Mouse (Mus musculus) limb, embryonic 15.5 days (tissue): Measurements from ENCODE around the gene A830031A19Rik. TPM values are rescaled to one million over a fixed set of nuclear protein-coding genes. Genes with fewer than 3 reads are reported as not detected.

ENCODE experiments used
- ATAC-seq: fragments of 200-750 bp; cut with Nextera tagmentation; 2 replicates; pipeline ENCODE4 v1.8.0; 2017; ENCODE audit warnings: low read depth, moderate TSS enrichment; ENCODE audit not compliant: insufficient number of reproducible peaks, low FRiP score, low TSS enrichment
- H3K27ac ChIP-seq: fragments of 300-500 bp; sonication (generic); 2 replicates; pipeline ENCODE4 v1.5.1; 2015; ENCODE audit warnings: moderate library complexity, mild to moderate bottlenecking, inconsistent platforms
- H3K27me3 ChIP-seq: fragments of 300-500 bp; sonication (generic); 2 replicates; pipeline ENCODE4 v1.6.1; 2015; ENCODE audit warnings: inconsistent platforms
- H3K36me3 ChIP-seq: fragments of 300-500 bp; sonication (generic); 2 replicates; pipeline ENCODE4 v1.6.1; 2015; ENCODE audit warnings: inconsistent platforms
- H3K4me1 ChIP-seq: fragments of 300-500 bp; sonication (generic); 2 replicates; pipeline ENCODE4 v1.6.1; 2015; ENCODE audit warnings: inconsistent platforms
- H3K4me2 ChIP-seq: fragments of 300-500 bp; sonication (generic); 2 replicates; pipeline ENCODE4 v1.6.1; 2015; ENCODE audit warnings: mild to moderate bottlenecking, inconsistent platforms
- H3K4me3 ChIP-seq: fragments of 300-500 bp; sonication (generic); 2 replicates; pipeline ENCODE4 v1.5.1; 2015; ENCODE audit warnings: mild to moderate bottlenecking, inconsistent platforms
- H3K9ac ChIP-seq: fragments of 300-500 bp; sonication (generic); 2 replicates; pipeline ENCODE4 v1.6.1; 2015; ENCODE audit warnings: inconsistent platforms
- H3K9me3 ChIP-seq: fragments of 300-500 bp; sonication (generic); 2 replicates; pipeline ENCODE4 v1.6.1; 2016; ENCODE audit warnings: inconsistent platforms
- WGBS: fragments of 180-500 bp; shearing (Covaris S2); methylation state at CpG from one replicate; pipeline ENCODE4 v1.1.7; 2015; 5-methylcytosine and 5-hydroxymethylcytosine counted together
- polyA plus RNA-seq: library from polyadenylated mRNA; unstranded; fragments of >200 nt; fragmentation: Nextera tagmentation; extraction: Ambion mirVana; gene quantifications from 2 replicates; pipeline ENCODE4 v1.2.1, GENCODE M21; 2015

Gene A830031A19Rik
- polyA plus RNA-seq, 1 experiment from 2014 or later, result 0.20 TPM

GRCm38 (mm10) chr11:24094086-24094487 lies 19.2 kb upstream of the A830031A19Rik start:
- no peaks in the 10 kb centered on the region for H3K27me3 ChIP-seq
- no peak overlapping the region for H3K4me2 ChIP-seq
- H3K4me3 ChIP-seq, result no peak overlapping the region
- no peak overlapping the region for H3K9ac ChIP-seq
- WGBS, result 48% methylated on average over 5 of the region's 5 CpGs
- peak overlapping the region; percentile 51; the same call in 1 of the 2 replicates for H3K27ac ChIP-seq
- no peak for ATAC-seq
- no peaks in the 10 kb centered on the region for H3K9me3 ChIP-seq
- no peaks in the 10 kb centered on the region; the same call in 1 of the 2 replicates for H3K36me3 ChIP-seq
- H3K4me1 ChIP-seq, result peaks cover 62% of the 10 kb centered on the region

- Histone ChIP-seq H3K27me3 (no peaks in the 10 kb centered on the region), H3K27ac (peak overlapping the region; percentile 57), H3K36me3 (peaks cover 5% of the 10 kb centered on the region), H3K4me3 (no peak overlapping the region), H3K4me2 (no peak overlapping the region), H3K9ac (no peak overlapping the region), H3K9me3 (no peaks in the 10 kb centered on the region), H3K4me1 (peaks cover 49% of the 10 kb centered on the region)
- ATAC-seq, result no peak
- WGBS, result 37% methylated on average over 3 of the region's 3 CpGs
These were observed 17.8 kb upstream of the A830031A19Rik start for GRCm38 (mm10) chr11:24092618-24093017.

- no peak overlapping the region for H3K9ac ChIP-seq
- no peaks in the 10 kb centered on the region for H3K27me3 ChIP-seq
- H3K36me3 ChIP-seq, result peaks cover 13% of the 10 kb centered on the region
- ATAC-seq, result no peak
- H3K4me3 ChIP-seq, result no peak overlapping the region
- no peaks in the 10 kb centered on the region for H3K9me3 ChIP-seq
- peaks cover 41% of the 10 kb centered on the region for H3K4me1 ChIP-seq
- peak overlapping the region; percentile 57; the same call in 1 of the 2 replicates for H3K27ac ChIP-seq
- H3K4me2 ChIP-seq, result peak overlapping the region; percentile 36
- 28% methylated on average over 15 of the region's 15 CpGs for WGBS
These were observed 16.7 kb upstream of the A830031A19Rik start for GRCm38 (mm10) chr11:24091393-24092080.

GRCm38 (mm10) chr11:24090443-24090842 lies 15.6 kb upstream of the A830031A19Rik start:
- Histone ChIP-seq H3K9ac (no peak overlapping the region), H3K36me3 (peaks cover 24% of the 10 kb centered on the region), H3K27me3 (no peaks in the 10 kb centered on the region), H3K4me2 (no peak overlapping the region), H3K27ac (no peak overlapping the region), H3K4me1 (peaks cover 47% of the 10 kb centered on the region), H3K4me3 (no peak overlapping the region), H3K9me3 (no peaks in the 10 kb centered on the region)
- no peak for ATAC-seq
- 46% methylated on average over 4 of the region's 4 CpGs for WGBS

GRCm38 (mm10) chr11:24087069-24087468 lies 12.2 kb upstream of the A830031A19Rik start:
- no peak overlapping the region for H3K4me2 ChIP-seq
- ATAC-seq, result no peak
- H3K9me3 ChIP-seq, result no peaks in the 10 kb centered on the region
- no peaks in the 10 kb centered on the region for H3K27me3 ChIP-seq
- no peak overlapping the region for H3K4me3 ChIP-seq
- 54% methylated on average over 4 of the region's 4 CpGs for WGBS
- H3K4me1 ChIP-seq, result peaks cover 37% of the 10 kb centered on the region
- peak overlapping the region; percentile 6; the same call in 1 of the 2 replicates for H3K27ac ChIP-seq
- H3K9ac ChIP-seq, result no peak overlapping the region
- peaks cover 27% of the 10 kb centered on the region for H3K36me3 ChIP-seq

- Histone ChIP-seq H3K36me3 (peaks cover 27% of the 10 kb centered on the region), H3K27ac (peak overlapping the region; percentile 6; the same call in 1 of the 2 replicates), H3K4me2 (no peak overlapping the region), H3K4me1 (peaks cover 30% of the 10 kb centered on the region), H3K9ac (no peak overlapping the region), H3K27me3 (no peaks in the 10 kb centered on the region), H3K4me3 (no peak overlapping the region), H3K9me3 (no peaks in the 10 kb centered on the region)
- ATAC-seq, result no peak
- WGBS, result 30% methylated on average over 6 of the region's 6 CpGs
These were observed 11.1 kb upstream of the A830031A19Rik start for GRCm38 (mm10) chr11:24085986-24086385.

GRCm38 (mm10) chr11:24084590-24084989 lies 9.7 kb upstream of the A830031A19Rik start:
- Histone ChIP-seq H3K9ac (no peak overlapping the region), H3K36me3 (peaks cover 27% of the 10 kb centered on the region), H3K9me3 (no peaks in the 10 kb centered on the region), H3K4me3 (no peak overlapping the region), H3K4me1 (peaks cover 29% of the 10 kb centered on the region), H3K4me2 (no peak overlapping the region), H3K27me3 (no peaks in the 10 kb centered on the region), H3K27ac (no peak overlapping the region)
- WGBS, result 53% methylated on average over 4 of the region's 4 CpGs
- ATAC-seq, result no peak

- H3K4me3 ChIP-seq, result no peak overlapping the region
- H3K9ac ChIP-seq, result no peak overlapping the region
These were observed 9.2 kb upstream of the A830031A19Rik start for GRCm38 (mm10) chr11:24084077-24084476.

GRCm38 (mm10) chr11:24083423-24083822 lies 8.6 kb upstream of the A830031A19Rik start:
- Histone ChIP-seq H3K4me2 (peak overlapping the region; percentile 36), H3K9me3 (no peaks in the 10 kb centered on the region), H3K27me3 (no peaks in the 10 kb centered on the region), H3K9ac (no peak overlapping the region), H3K4me1 (peaks cover 29% of the 10 kb centered on the region), H3K4me3 (peak overlapping the region; percentile 8), H3K27ac (peak overlapping the region; percentile 27; the same call in 1 of the 2 replicates), H3K36me3 (peaks cover 27% of the 10 kb centered on the region)
- ATAC-seq, result no peak
- 44% methylated on average over 7 of the region's 7 CpGs for WGBS

More at GRCm38 (mm10) chr11:24084077-24084476, 9.2 kb upstream of the A830031A19Rik start:
- 29% methylated on average over 3 of the region's 3 CpGs for WGBS
- no peak for ATAC-seq
- no peak overlapping the region for H3K4me2 ChIP-seq
- peaks cover 27% of the 10 kb centered on the region for H3K36me3 ChIP-seq
- H3K9me3 ChIP-seq, result no peaks in the 10 kb centered on the region
- no peak overlapping the region for H3K27ac ChIP-seq
- H3K4me1 ChIP-seq, result peaks cover 29% of the 10 kb centered on the region
- H3K27me3 ChIP-seq, result no peaks in the 10 kb centered on the region

- no peak overlapping the region for H3K9ac ChIP-seq
- H3K27ac ChIP-seq, result 0 out of 2 replicates have a peak overlapping the region, but pooled peaks have one; percentile 27
- no peak for ATAC-seq
- peaks cover 29% of the 10 kb centered on the region for H3K4me1 ChIP-seq
- WGBS, result 23% methylated on average over 1 of the region's 1 CpGs
- peak overlapping the region; percentile 8 for H3K4me3 ChIP-seq
- H3K4me2 ChIP-seq, result peak overlapping the region; percentile 36
- no peaks in the 10 kb centered on the region for H3K27me3 ChIP-seq
- peaks cover 27% of the 10 kb centered on the region for H3K36me3 ChIP-seq
- no peaks in the 10 kb centered on the region for H3K9me3 ChIP-seq
These were observed 8.2 kb upstream of the A830031A19Rik start for GRCm38 (mm10) chr11:24083076-24083405.

GRCm38 (mm10) chr11:24082385-24083075 lies 7.7 kb upstream of the A830031A19Rik start:
- peak overlapping the region; percentile 79 for H3K9ac ChIP-seq
- H3K4me1 ChIP-seq, result peaks cover 29% of the 10 kb centered on the region
- H3K9me3 ChIP-seq, result no peaks in the 10 kb centered on the region
- 9% methylated on average over 11 of the region's 11 CpGs for WGBS
- peak overlapping the region; percentile 62 for H3K4me3 ChIP-seq
- ATAC-seq, result no peak
- H3K27me3 ChIP-seq, result no peaks in the 10 kb centered on the region
- peak overlapping the region; percentile 94 for H3K4me2 ChIP-seq
- H3K27ac ChIP-seq, result peak overlapping the region; percentile 97
- peaks cover 22% of the 10 kb centered on the region for H3K36me3 ChIP-seq
